Mouse (Mus musculus) gastrocnemius, adult 8-10 months (tissue): ENCODE results near the gene AU022751. TPM values are rescaled to one million over a fixed set of nuclear protein-coding genes. Genes with fewer than 3 reads are reported as not detected.
"Not testable (repeated sequence)": the region's sequence is repeated elsewhere in the genome, so short reads cannot be mapped to it uniquely, and the experiment has no call there.

Source experiments
- DNase-seq, 2 experiments: peaks; one replicate each; pipeline ENCODE4 v3.0.0; 2022; ENCODE audit warnings: low spot score in 2 of 2
- microRNA-seq: library from miRNA; unstranded; fragments of <30 nt; microRNA quantifications from one replicate; pipeline ENCODE4 v1.2.0, GENCODE M21; 2022
- total RNA-seq, 4 experiments: library from RNA; stranded (reverse); gene quantifications; 2 replicates each; pipeline ENCODE4 v1.2.4; 2022

The AU022751 gene
- total RNA-seq = not detected

DNA sequence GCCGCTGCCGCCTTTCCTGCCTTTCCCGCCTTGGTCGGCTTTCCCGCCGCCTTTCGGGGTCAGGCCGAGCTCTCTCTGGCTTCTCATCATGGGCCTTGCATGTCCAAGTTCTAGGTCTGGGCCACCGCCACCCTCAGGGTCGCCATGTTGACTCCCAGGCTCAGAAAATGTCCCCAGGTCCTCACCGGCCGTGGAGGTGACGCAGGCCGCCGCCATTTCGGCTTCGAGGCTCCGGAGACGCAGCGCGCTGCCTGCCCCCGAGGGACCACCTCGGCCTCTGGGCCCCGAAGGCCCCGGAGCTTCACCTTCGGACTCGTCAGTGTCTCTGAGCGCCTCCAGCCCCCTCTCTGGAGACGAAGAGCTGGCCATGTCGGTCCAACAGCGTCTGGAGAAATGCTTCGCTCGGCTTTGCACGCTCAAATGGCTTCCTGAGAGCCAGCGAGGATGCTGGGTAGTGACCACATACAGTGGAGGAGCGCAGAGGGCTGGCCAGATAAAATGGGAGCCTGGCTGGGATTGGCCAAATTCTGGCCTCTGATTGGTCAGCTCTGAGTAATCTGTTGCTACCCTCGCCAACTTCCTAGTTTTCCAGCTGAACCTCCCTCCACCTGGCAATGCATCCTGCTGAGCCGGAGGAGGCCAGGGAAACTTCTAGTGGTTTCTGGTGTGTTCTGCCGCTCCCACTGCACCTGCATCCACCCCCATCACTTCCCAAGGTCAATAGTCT is at the start of gene AU022751:
Gene AU022751 (minus strand): TSS at position 466 of the 727 bp plus-strand sequence.
- no peak for DNase-seq

DNA sequence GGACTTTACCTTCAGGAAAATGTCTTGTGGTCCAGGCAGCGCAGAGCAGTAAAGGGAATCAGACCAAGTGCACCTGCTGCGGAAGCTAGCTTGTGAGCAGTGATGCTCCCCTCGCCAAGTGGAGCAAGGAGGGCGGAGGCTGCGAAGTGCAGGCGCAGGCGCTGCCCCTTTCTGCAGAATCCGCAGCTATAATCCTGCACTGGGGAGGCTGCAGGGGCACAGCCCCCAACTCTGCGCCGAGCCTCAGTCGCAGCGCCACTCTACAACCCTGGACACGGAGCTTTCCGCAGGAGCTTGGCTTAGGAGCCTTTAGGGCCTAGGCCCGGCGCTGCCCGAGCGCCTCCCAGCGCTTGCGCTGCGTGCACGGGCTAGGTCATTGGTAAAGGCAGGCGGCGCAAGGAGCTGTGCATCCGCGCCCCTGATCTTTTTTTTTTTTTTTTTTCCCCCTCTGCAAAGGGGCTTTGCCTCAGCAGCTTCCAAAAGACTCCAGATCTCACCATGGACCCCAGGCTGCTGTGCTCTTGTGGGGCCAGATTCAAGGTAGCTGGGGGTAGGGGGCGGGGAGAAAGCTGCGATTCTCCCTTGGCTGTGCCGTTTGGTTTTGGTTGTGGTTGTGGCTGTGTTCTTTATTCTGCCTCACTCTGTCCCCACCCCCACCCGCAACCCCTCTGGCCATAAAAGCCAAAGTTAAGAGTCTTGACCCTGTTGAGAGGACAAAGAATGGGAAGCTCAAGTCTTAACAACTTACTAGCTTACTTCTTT is 9.0 kb upstream of the AU022751 start:
- DNase-seq = no peak

DNA sequence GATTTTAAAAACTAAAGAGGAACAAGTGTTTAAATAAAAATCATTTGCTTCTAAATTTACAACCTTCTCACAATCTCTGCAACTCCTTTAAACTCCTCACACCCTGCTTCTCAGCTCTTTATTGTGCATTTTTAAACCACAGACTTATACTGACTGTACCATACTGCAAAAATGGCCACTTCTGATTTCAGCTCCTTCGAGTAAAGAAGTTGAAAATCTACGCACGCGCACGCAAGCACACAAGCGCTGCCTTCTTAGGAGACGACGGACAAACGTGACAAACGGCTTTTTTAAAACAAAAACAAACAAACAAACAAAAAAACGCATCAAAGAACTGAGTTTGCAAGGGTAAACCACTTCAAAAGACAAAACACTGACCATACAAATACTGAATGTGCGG is 8.3 kb upstream of the AU022751 start:
- no peak for DNase-seq

DNA sequence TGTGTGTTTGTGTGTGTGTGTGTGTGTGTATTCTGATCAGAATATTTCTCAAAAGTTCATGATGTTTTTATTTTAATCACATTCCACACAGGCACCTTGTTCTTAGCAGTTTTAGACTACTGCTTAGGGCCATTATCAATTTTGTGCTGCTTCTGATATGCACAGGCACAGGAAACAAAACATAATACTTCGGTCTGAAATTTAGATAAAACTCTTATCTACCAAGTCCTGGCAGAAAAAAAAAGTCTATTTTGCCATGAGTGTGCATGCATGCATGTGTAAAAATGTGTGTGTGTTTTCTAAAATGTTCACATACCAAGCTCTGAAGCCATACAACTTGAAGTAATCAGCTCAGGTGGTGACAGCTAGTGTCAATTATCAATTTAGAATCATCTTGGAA is 21.7 kb downstream of the AU022751 start:
- no peak for DNase-seq

DNA sequence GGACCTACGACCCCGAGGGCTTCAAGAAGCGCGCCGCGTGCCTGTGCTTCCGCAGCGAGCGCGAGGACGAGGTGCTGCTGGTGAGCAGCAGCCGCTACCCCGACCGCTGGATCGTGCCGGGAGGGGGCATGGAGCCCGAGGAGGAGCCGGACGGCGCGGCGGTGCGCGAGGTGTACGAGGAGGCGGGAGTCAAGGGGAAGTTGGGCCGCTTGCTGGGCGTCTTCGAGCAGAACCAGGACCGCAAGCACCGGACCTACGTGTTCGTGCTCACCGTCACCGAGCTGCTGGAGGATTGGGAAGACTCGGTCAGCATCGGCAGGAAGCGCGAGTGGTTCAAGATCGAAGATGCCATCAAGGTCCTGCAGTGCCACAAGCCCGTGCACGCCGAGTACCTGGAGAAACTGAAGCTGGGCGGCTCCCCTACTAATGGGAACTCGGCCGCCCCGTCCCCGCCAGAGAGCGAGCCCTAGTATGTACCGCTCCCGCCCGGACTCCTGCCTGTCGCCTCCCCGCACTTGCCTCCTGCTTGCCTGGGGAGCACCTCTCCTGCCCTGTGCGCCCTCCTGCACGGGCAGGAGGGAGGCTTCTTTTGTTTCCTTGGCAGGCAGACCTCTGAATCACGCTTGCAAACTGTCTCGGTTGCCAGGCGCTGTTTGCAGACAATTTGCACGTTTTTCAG is 35.1 kb downstream of the AU022751 start:
- DNase-seq = not testable (repeated sequence)

DNA sequence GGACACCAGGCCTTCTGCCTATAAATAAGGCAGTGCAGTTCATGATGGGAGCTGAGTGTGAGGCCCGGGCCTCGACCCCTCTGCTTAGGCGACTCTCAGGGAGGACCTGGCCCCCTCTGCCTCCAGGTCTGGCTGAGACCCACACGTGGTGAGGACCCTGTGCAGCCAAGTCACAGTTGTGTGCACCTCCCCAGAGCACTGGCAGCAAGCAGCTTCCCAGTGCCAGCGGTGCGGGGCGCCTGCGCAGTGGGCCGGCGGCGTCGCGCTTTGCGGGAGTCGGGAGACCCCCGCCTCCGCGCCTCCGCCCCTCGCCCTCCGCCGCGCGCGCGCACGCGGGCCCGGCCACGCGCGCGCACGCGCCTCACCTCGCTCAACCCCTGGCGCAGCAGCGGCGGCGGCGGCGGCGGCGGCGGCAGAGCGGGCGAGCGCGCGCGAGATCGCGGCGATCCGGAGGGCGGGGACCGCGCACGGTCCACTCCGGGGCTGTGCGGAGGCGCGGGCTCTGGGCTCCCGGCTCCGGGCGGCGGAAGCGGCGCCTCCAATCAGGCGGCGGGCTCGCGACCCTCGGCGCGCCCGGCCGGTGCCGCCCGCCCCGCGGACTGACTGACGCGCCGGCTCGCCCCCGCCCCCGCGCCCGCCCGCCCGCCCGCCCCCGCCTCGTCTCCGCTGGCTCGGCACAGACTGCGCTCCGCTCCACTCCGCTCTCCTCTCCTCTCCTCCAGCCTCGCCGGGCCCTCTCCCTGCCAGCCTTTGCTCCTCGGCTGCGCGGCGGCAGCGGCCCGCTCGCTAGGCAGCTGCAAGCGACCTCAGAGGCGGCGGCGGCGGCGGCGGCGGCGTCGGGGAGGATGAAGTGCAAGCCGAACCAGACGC is 35.9 kb downstream of the AU022751 start, which contains the start of gene Nudt11:
Gene Nudt11 (plus strand): TSS at position 388 of the 870 bp plus-strand sequence.
- DNase-seq = not testable (repeated sequence)

Small RNA genes within 50 kb of the gene (microRNA-seq; reads per million reads assigned to microRNA genes)
- not detected for gene Gm27360

Other genes with a start within 250 kb of the AU022751 start
- 1 to 10 TPM in 2 of 4 experiments, under 1 TPM in 2; 0.48 to 1.2 (median 0.95) TPM for gene Nudt11, start 36.0 kb downstream of the AU022751 start, total RNA-seq
- 1 to 10 TPM in 2 of 4 experiments, under 1 TPM in 2; 0.51 to 1.3 (median 0.85) TPM for gene Nudt10, start 89.6 kb upstream of the AU022751 start, total RNA-seq
- not detected for gene Bmp15, start 237.3 kb upstream of the AU022751 start, total RNA-seq